Mouse (Mus musculus) intestine, embryonic 14.5 days (tissue): Measurements from ENCODE around the gene Gm5941. TPM values are rescaled to one million over a fixed set of nuclear protein-coding genes. Genes with fewer than 3 reads are reported as not detected.
"Not testable (repeated sequence)": the region's sequence is repeated elsewhere in the genome, so short reads cannot be mapped to it uniquely, and the experiment has no call there.

Experiments
- ATAC-seq: fragments of 200-750 bp; cut with Nextera tagmentation; replicated peaks from 2 replicates; pipeline ENCODE4 v1.8.0; 2017; ENCODE audit warnings: low read depth, moderate number of reproducible peaks, moderate TSS enrichment, moderate library complexity; ENCODE audit not compliant: low FRiP score, low TSS enrichment
- DNase-seq: peaks from one replicate; pipeline ENCODE4 v3.0.0-alpha.2; 2018; ENCODE audit warnings: low spot score
- H3K27ac ChIP-seq: fragments of 300-500 bp; sonication (generic); 2 replicates; pipeline ENCODE4 v1.5.1; 2014; ENCODE audit warnings: low read depth, mild to moderate bottlenecking, control low read depth
- H3K27me3 ChIP-seq: fragments of 300-500 bp; sonication (generic); replicated peaks from 2 replicates; pipeline ENCODE4 v1.6.1; 2014; ENCODE audit warnings: low read length, control low read depth; ENCODE audit not compliant: control insufficient read depth, insufficient read depth
- H3K36me3 ChIP-seq: fragments of 300-500 bp; sonication (generic); 2 replicates; pipeline ENCODE4 v1.6.1; 2014; ENCODE audit warnings: low read length, control low read depth; ENCODE audit not compliant: control insufficient read depth, insufficient read depth
- H3K4me1 ChIP-seq: fragments of 300-500 bp; sonication (generic); replicated peaks from 2 replicates; pipeline ENCODE4 v1.6.1; 2014; ENCODE audit warnings: low read length, control low read depth, mixed read lengths; ENCODE audit not compliant: control insufficient read depth, insufficient read depth
- H3K4me2 ChIP-seq: fragments of 300-500 bp; sonication (generic); 2 replicates; pipeline ENCODE4 v1.6.1; 2014; ENCODE audit warnings: low read length
- H3K4me3 ChIP-seq: fragments of 300-500 bp; sonication (generic); 2 replicates; pipeline ENCODE4 v1.5.1; 2014; ENCODE audit warnings: low read depth, low read length, control low read depth, mixed read lengths
- H3K9ac ChIP-seq: fragments of 300-500 bp; sonication (generic); 2 replicates; pipeline ENCODE4 v1.6.1; 2014; ENCODE audit warnings: mild to moderate bottlenecking, low read length
- H3K9me3 ChIP-seq: fragments of 300-500 bp; sonication (generic); 2 replicates; pipeline ENCODE4 v1.6.1; 2016; ENCODE audit warnings: low read length, control low read depth; ENCODE audit not compliant: control insufficient read depth
- WGBS: fragments of 180-500 bp; shearing (Covaris S2); extraction: QIAGEN DNeasy Blood & Tissue Kit; methylation state at CpG from one replicate; pipeline ENCODE4 v1.1.7; 2014; 5-methylcytosine and 5-hydroxymethylcytosine counted together
- polyA plus RNA-seq: library from polyadenylated mRNA; unstranded; fragments of >200 nt; fragmentation: Nextera tagmentation; extraction: Ambion mirVana; gene quantifications from 2 replicates; pipeline ENCODE4 v1.2.1, GENCODE M21; 2014

Gm5941 gene
- polyA plus RNA-seq = not detected in 2 replicates

DNA sequence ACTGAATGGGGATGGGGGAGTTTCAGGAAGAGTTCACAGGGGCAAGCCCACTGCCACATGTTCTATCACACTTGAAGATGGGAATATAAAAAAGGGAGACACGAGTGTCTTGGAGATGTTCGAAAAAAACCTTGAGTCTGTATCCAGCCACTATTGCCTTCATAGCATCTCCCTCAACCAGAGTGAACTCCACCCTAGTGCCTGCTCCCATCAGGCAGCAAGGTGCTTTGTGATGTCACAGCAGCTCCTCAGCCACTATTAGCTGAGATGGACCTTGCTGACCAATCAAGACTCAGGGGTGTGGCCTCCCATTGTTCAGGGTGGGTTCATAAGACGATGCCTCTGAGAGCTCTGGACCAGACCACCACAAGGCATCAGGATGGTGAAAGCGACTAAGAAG is at the start of gene Gm5941:
Gene Gm5941 (plus strand): TSS at position 301 of the 400 bp plus-strand sequence.
- ATAC-seq, H3K9me3 ChIP-seq, H3K36me3 ChIP-seq, DNase-seq, H3K4me1 ChIP-seq, H3K9ac ChIP-seq, H3K4me2 ChIP-seq, H3K27ac ChIP-seq, H3K4me3 ChIP-seq, H3K27me3 ChIP-seq: not testable (repeated sequence)
- WGBS = 87% methylated on average over 4 of the region's 4 CpGs

DNA sequence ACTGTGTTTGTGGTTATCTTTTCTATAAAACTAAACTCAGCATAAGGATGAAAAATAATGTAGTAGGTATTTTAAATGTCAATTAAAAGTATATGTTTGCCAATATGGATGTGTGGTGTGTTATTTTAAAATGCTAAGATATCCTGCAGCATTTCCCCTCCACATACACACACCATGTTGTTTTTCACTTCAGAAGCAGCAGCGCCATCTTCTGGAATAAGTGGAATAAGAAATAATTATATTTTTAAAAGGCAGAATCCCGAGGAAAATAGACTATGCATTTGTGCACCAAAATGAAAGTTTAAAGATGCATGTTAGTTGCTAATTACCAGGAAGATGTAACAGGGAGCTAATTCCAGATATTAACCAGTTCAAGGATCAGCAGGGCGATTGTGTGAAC is 29.3 kb upstream of the Gm5941 start:
- DNase-seq (no peak), ATAC-seq (no peak)
- Histone ChIP-seq H3K4me3 (no peak overlapping the region), H3K27me3 (no peaks in the 10 kb centered on the region), H3K27ac (no peak overlapping the region), H3K36me3 (no peaks in the 10 kb centered on the region), H3K9me3 (no peaks in the 10 kb centered on the region), H3K4me2 (no peak overlapping the region), H3K9ac (no peak overlapping the region), H3K4me1 (no peaks in the 10 kb centered on the region)
- WGBS = 26% methylated on average over 3 of the region's 3 CpGs

DNA sequence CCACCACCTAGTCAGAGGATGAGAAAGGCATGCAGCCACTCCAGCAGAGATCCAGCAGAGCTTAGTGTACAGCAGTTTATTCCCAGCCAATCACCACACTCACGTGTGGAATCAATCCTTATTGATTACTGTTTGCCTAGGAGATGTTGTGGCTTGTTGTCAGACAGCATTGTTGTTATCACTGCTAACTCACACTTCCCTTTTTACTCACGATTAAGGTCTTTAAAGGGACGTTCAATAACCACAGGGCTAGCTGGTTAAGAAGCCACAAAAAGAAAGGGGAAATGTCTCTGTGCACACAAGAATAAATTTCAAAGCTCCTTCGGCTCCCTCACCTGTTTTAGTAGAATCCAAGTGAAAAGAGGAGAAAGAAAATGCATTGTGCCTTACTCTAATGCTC is 25.0 kb upstream of the Gm5941 start:
- H3K4me3 ChIP-seq = no peak overlapping the region
- 53% methylated on average over 4 of the region's 4 CpGs for WGBS

DNA sequence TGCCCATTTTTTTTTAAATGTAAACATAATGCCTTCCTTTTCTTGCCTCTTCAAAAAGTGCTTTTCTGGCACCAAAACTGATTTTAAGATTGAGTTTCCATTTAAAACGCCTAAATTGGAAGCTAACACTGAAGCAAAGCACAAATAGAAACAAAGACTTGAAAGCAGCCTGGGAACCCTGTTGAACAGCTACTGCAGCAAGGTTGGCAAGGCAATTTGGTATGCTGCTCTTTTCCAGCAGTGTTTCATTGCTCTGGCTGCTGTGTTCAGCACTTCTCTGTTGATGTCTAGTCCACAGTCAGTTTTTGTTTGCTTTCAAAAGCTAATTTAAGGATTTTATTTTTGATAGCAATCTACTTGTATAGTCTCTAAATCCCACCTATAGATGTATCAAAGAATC is 8.5 kb downstream of the Gm5941 start:
- Histone ChIP-seq H3K36me3 (no peaks in the 10 kb centered on the region), H3K27ac (no peak overlapping the region), H3K9me3 (no peaks in the 10 kb centered on the region), H3K4me2 (no peak overlapping the region), H3K27me3 (no peaks in the 10 kb centered on the region), H3K9ac (no peak overlapping the region), H3K4me1 (no peaks in the 10 kb centered on the region), H3K4me3 (no peak overlapping the region)
- ATAC-seq = no peak
- no peak for DNase-seq
- 52% methylated on average over 1 of the region's 1 CpGs for WGBS

More for the DNA sequence above, 25.0 kb upstream of the Gm5941 start:
- Histone ChIP-seq H3K9ac (no peak overlapping the region), H3K36me3 (no peaks in the 10 kb centered on the region), H3K27me3 (no peaks in the 10 kb centered on the region), H3K9me3 (no peaks in the 10 kb centered on the region), H3K4me1 (no peaks in the 10 kb centered on the region), H3K27ac (no peak overlapping the region), H3K4me2 (no peak overlapping the region)
- DNase-seq (no peak), ATAC-seq (no peak)

DNA sequence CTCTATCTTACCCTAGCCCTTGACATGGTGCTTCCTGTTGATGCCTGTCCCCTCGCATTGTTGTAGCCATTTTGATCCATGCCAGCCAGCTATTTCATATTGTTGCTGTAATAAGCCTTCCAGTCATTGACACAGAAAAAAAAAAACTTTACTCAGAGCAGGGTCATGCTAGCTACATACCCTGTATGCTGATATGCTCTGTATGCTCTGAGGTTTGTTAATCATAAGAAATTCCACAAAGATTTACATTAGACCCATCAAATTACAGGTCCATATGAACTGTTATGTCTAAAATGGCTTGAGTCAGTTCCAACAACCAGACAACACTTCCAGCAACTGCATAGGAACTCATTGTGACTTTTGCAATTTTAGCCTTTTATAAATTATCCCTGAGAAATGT is 38.1 kb downstream of the Gm5941 start:
- Histone ChIP-seq H3K27ac (no peak overlapping the region), H3K27me3 (no peaks in the 10 kb centered on the region), H3K36me3 (no peaks in the 10 kb centered on the region), H3K4me1 (no peaks in the 10 kb centered on the region), H3K9me3 (no peaks in the 10 kb centered on the region), H3K4me2 (no peak overlapping the region), H3K9ac (no peak overlapping the region), H3K4me3 (no peak overlapping the region)
- ATAC-seq (no peak), DNase-seq (no peak)
- WGBS = 67% methylated on average over 1 of the region's 1 CpGs

Other genes with a start within 250 kb of the Gm5941 start
- not detected in 2 replicates for gene Mageb18, start 109.6 kb downstream of the Gm5941 start, polyA plus RNA-seq